Mouse (Mus musculus) cerebellum, adult 2 months (tissue): ENCODE measurements around the gene Gna11. TPM values are rescaled to one million over a fixed set of nuclear protein-coding genes. Genes with fewer than 3 reads are reported as not detected.
A peak's percentile ranks its signal among the peaks of the same experiment; 100 is the strongest.

ENCODE experiments used
- DNase-seq, 2 experiments: peaks; one replicate each; pipeline ENCODE4 v3.0.0; 2021
- H3K27ac ChIP-seq: fragments of 200-500 bp; 2 replicates; pipeline ENCODE4 v1.5.1; 2012; ENCODE audit warnings: low read length, control low read depth, inconsistent platforms; ENCODE audit not compliant: insufficient read depth
- H3K27me3 ChIP-seq: fragments of 200-500 bp; 2 replicates; pipeline ENCODE4 v1.6.1; 2012; ENCODE audit warnings: inconsistent platforms, mild to moderate bottlenecking, low read length, moderate library complexity; ENCODE audit not compliant: control insufficient read depth, insufficient read depth
- H3K4me1 ChIP-seq: fragments of 200-500 bp; 2 replicates; pipeline ENCODE4 v1.6.1; 2011; ENCODE audit warnings: low read length; ENCODE audit not compliant: control insufficient read depth, insufficient read depth
- H3K4me3 ChIP-seq: fragments of 200-500 bp; replicated peaks from 2 replicates; pipeline ENCODE3; 2011; ENCODE audit warnings: mild to moderate bottlenecking, low read depth, low read length, control low read depth; ENCODE audit not compliant: insufficient read depth
- CTCF ChIP-seq: fragments of 200-500 bp; IDR thresholded peaks from 2 replicates; pipeline ENCODE4 v1.5.1; 2011; ENCODE audit warnings: low read depth, mild to moderate bottlenecking, control low read depth, low read length, moderate library complexity, borderline replicate concordance; ENCODE audit not compliant: insufficient read depth
- POLR2A ChIP-seq: fragments of 200-500 bp; IDR thresholded peaks from 2 replicates; pipeline ENCODE4 v1.6.1; 2011; ENCODE audit warnings: low read length, control low read depth, borderline replicate concordance; ENCODE audit not compliant: insufficient read depth
- WGBS: fragments of 180-500 bp; shearing (Covaris S2); methylation state at CpG from one replicate; pipeline ENCODE4 v1.1.7; 2018; 5-methylcytosine and 5-hydroxymethylcytosine counted together
- polyA plus RNA-seq: library from polyadenylated mRNA; depleted of rRNA; stranded (reverse); fragments of >200 nt; gene quantifications from 2 replicates; pipeline ENCODE4 v1.2.3, GENCODE M21; 2012

Gene Gna11
- polyA plus RNA-seq, 1 experiment: 107 TPM

GRCm38 (mm10) chr10:81519227-81519977 lies 25.6 kb downstream of the Gna11 start:
- Histone ChIP-seq H3K27ac (no peak overlapping the region; the same call in 1 of the 2 replicates), H3K4me3 (no peak overlapping the region), H3K4me1 (no peaks in the 10 kb centered on the region), H3K27me3 (no peaks in the 10 kb centered on the region)
- 87% methylated on average over 6 of the region's 6 CpGs for whole genome bisulfite sequencing
- no peak for TF ChIP-seq CTCF
- no peak for TF ChIP-seq POLR2A
- no peak for DNase-seq

GRCm38 (mm10) chr10:81518546-81518945 lies 26.4 kb downstream of the Gna11 start:
- H3K4me1 ChIP-seq: no peaks in the 10 kb centered on the region
- DNase-seq: peak in 1 of 2 experiments; percentile 68
- WGBS: 17% methylated on average over 4 of the region's 4 CpGs
- H3K4me3 ChIP-seq: no peak overlapping the region
- H3K27me3 ChIP-seq: no peaks in the 10 kb centered on the region
- TF ChIP-seq POLR2A (no peak), CTCF (peak; percentile 81)
- H3K27ac ChIP-seq: no peak overlapping the region

- no peak overlapping the region for H3K4me3 ChIP-seq
- H3K27me3 ChIP-seq: no peaks in the 10 kb centered on the region
- H3K27ac ChIP-seq: no peak overlapping the region
- 77% methylated on average over 8 of the region's 8 CpGs for whole genome bisulfite sequencing
- TF ChIP-seq POLR2A (no peak), CTCF (no peak)
- no peak for DNase-seq
- no peaks in the 10 kb centered on the region for H3K4me1 ChIP-seq
Observed at GRCm38 (mm10) chr10:81517227-81517626, 27.8 kb downstream of the Gna11 start.

GRCm38 (mm10) chr10:81513798-81514197 lies 31.2 kb downstream of the Gna11 start:
- TF ChIP-seq CTCF: no peak
- no peak for TF ChIP-seq POLR2A
- DNase-seq: no peak
- Histone ChIP-seq H3K27me3 (no peaks in the 10 kb centered on the region), H3K4me3 (no peak overlapping the region), H3K4me1 (no peaks in the 10 kb centered on the region), H3K27ac (no peak overlapping the region)
- 83% methylated on average over 5 of the region's 5 CpGs for WGBS

GRCm38 (mm10) chr10:81510246-81510810 lies 34.7 kb downstream of the Gna11 start:
- DNase-seq: no peak

GRCm38 (mm10) chr10:81507691-81508489 lies 37.1 kb downstream of the Gna11 start:
- no peak overlapping the region for H3K27ac ChIP-seq
- no peak for DNase-seq
- H3K4me3 ChIP-seq: no peak overlapping the region
- no peaks in the 10 kb centered on the region for H3K4me1 ChIP-seq
- 71% methylated on average over 13 of the region's 13 CpGs for WGBS
- TF ChIP-seq CTCF: no peak
- TF ChIP-seq POLR2A: no peak
- no peaks in the 10 kb centered on the region for H3K27me3 ChIP-seq

More at GRCm38 (mm10) chr10:81510246-81510810, 34.7 kb downstream of the Gna11 start:
- H3K4me1 ChIP-seq: no peaks in the 10 kb centered on the region
- 78% methylated on average over 14 of the region's 14 CpGs for WGBS
- no peak overlapping the region for H3K27ac ChIP-seq
- H3K27me3 ChIP-seq: no peaks in the 10 kb centered on the region
- TF ChIP-seq CTCF (no peak), POLR2A (no peak)
- no peak overlapping the region for H3K4me3 ChIP-seq

GRCm38 (mm10) chr10:81507095-81507494 lies 37.9 kb downstream of the Gna11 start:
- Histone ChIP-seq H3K27ac (no peak overlapping the region), H3K27me3 (no peaks in the 10 kb centered on the region), H3K4me1 (no peaks in the 10 kb centered on the region), H3K4me3 (no peak overlapping the region)
- WGBS: 33% methylated on average over 6 of the region's 6 CpGs
- no peak for DNase-seq
- TF ChIP-seq CTCF (no peak), POLR2A (no peak)
